8 mouse cellular contexts compared by ENCODE assay signal in genomic region chr3:144719901-144720747, GRCm38 (mm10). TPM values are rescaled to one million over a fixed set of nuclear protein-coding genes. Genes with fewer than 3 reads are reported as not detected.
DNase-seq lines count a peak whose midpoint lies in the region; ATAC-seq and TF ChIP-seq lines count a peak whose summit lies in the region.

Gene Sh3glb1 (minus strand): TSS chr3:144720335.

- no peaks in the 10 kb centered on the region for H3K27me3 ChIP-seq in heart, embryonic 11.5 days (ENCODE audit: control insufficient read depth, insufficient read depth, low read length)
- no peaks in the 10 kb centered on the region for H3K27me3 ChIP-seq in kidney, embryonic 16.5 days (ENCODE audit: insufficient read depth, low read length)
- no peaks in the 10 kb centered on the region for H3K27me3 ChIP-seq in liver, adult 2 months (ENCODE audit: control insufficient read depth, insufficient read depth, low read length)
- H3K27me3 ChIP-seq in myocyte (ENCODE audit: control insufficient read depth, insufficient read depth, insufficient read length) = no peaks in the 10 kb centered on the region
- no peaks in the 10 kb centered on the region for H3K27me3 ChIP-seq in splenic B cell, adult 2 months (ENCODE audit: control insufficient read depth, insufficient read depth, low read length, poor library complexity, severe bottlenecking)

- no peaks in the 10 kb centered on the region for H3K36me3 ChIP-seq in heart, embryonic 11.5 days (ENCODE audit: control insufficient read depth, insufficient read depth, low read length)
- H3K36me3 ChIP-seq in kidney, embryonic 16.5 days (ENCODE audit: insufficient read depth, low read length) = no peaks in the 10 kb centered on the region
- no peaks in the 10 kb centered on the region for H3K36me3 ChIP-seq in liver, adult 2 months (ENCODE audit: control insufficient read depth, insufficient read depth, low read length)
- H3K36me3 ChIP-seq in myocyte (ENCODE audit: control insufficient read depth, insufficient read depth) = no peaks in the 10 kb centered on the region
- H3K36me3 ChIP-seq in splenic B cell, adult 2 months (ENCODE audit: control insufficient read depth, insufficient read depth, low read length, poor library complexity, severe bottlenecking) = no peaks in the 10 kb centered on the region

- TF ChIP-seq POLR2A in liver, adult 2 months (IDR thresholded peaks at IDR 0.05; ENCODE audit: extremely low read depth, insufficient read depth, low read length) = 0 out of 2 replicates have a peak, but pooled peaks have one; percentile 27
- peak; percentile 63 for TF ChIP-seq POLR2A in myocyte (IDR thresholded peaks at IDR 0.05; ENCODE audit: insufficient read length, low read depth)

- H3K4me2 ChIP-seq in heart, embryonic 11.5 days = peak within 1 kb of the TSS; percentile 85
- peak within 1 kb of the TSS; percentile 74 for H3K4me2 ChIP-seq in kidney, embryonic 16.5 days (replicated peaks; ENCODE audit: low read depth, low read length)
- H3K4me2 ChIP-seq in myocyte (ENCODE audit: low read depth) = peak within 1 kb of the TSS; percentile 93

- ATAC-seq in erythroblast, adult 5-6 weeks (replicated peaks; ENCODE audit: low FRiP score, poor library complexity, severe bottlenecking) = peak; percentile 65
- ATAC-seq in heart, embryonic 11.5 days (replicated peaks; ENCODE audit: insufficient number of reproducible peaks, low FRiP score, low TSS enrichment) = peak; percentile 90
- peak; percentile 91 for ATAC-seq in kidney, embryonic 16.5 days (ENCODE audit: low FRiP score, low TSS enrichment)

- H3ac ChIP-seq in myocyte (ENCODE audit: control insufficient read depth, insufficient read length) = peak within 1 kb of the TSS; percentile 94

- under 1% methylated on average over 77 of the region's 98 CpGs for WGBS in heart, embryonic 11.5 days (ENCODE audit: insufficient replicate concordance)
- WGBS in kidney, embryonic 16.5 days = under 1% methylated on average over 45 of the region's 98 CpGs
- under 1% methylated on average over 71 of the region's 98 CpGs for WGBS in liver, adult 2 months

- peak within 1 kb of the TSS; percentile 93 for H3K9ac ChIP-seq in heart, embryonic 11.5 days (ENCODE audit: low read depth, low read length)
- H3K9ac ChIP-seq in kidney, embryonic 16.5 days (replicated peaks; ENCODE audit: low read length) = peak within 1 kb of the TSS; percentile 90
- peak within 1 kb of the TSS; percentile 71 for H3K9ac ChIP-seq in liver, adult 2 months (ENCODE audit: low read depth, low read length)

- peak within 1 kb of the TSS; percentile 91 for H3K4me3 ChIP-seq in heart, embryonic 11.5 days (ENCODE audit: low read depth, low read length)
- H3K4me3 ChIP-seq in kidney, embryonic 16.5 days (ENCODE audit: low read length) = peak within 1 kb of the TSS; percentile 74
- H3K4me3 ChIP-seq in liver, adult 2 months (ENCODE audit: insufficient read depth, low read depth, low read length) = peak within 1 kb of the TSS; percentile 62
- H3K4me3 ChIP-seq in myocyte = peak within 1 kb of the TSS; percentile 59

- H3K4me1 ChIP-seq in heart, embryonic 11.5 days (ENCODE audit: control insufficient read depth, insufficient read depth, low read length) = peaks cover 23% of the 10 kb centered on the region
- H3K4me1 ChIP-seq in kidney, embryonic 16.5 days (ENCODE audit: insufficient read depth, low read length) = peaks cover 30% of the 10 kb centered on the region
- peaks cover 17% of the 10 kb centered on the region for H3K4me1 ChIP-seq in liver, adult 2 months (ENCODE audit: control insufficient read depth, insufficient read depth, low read length)

- H3K9me3 ChIP-seq in heart, embryonic 11.5 days (replicated peaks; ENCODE audit: control insufficient read depth, low read length) = no peaks in the 10 kb centered on the region
- H3K9me3 ChIP-seq in kidney, embryonic 16.5 days (ENCODE audit: low read length) = no peaks in the 10 kb centered on the region

- peak within 1 kb of the TSS; percentile 100 for H3K27ac ChIP-seq in heart, embryonic 11.5 days (ENCODE audit: low read depth, low read length)
- peak within 1 kb of the TSS; percentile 99 for H3K27ac ChIP-seq in kidney, embryonic 16.5 days (ENCODE audit: low read length)
- peak within 1 kb of the TSS; percentile 82 for H3K27ac ChIP-seq in liver, adult 2 months (replicated peaks; ENCODE audit: insufficient read depth, low read depth, low read length)

- DNase-seq in B cell, adult 2 months = peak; percentile 100
- DNase-seq in brain, adult 2 months (ENCODE audit: low read depth, low spot score) = peak; percentile 95
- peak; percentile 73 for DNase-seq in liver, adult 2 months (ENCODE audit: extremely low read depth, low read depth, low spot score)
- DNase-seq in splenic B cell, adult 2 months (ENCODE audit: low read depth, low spot score) = peak; percentile 96

- H3K79me2 ChIP-seq in liver, adult 2 months (ENCODE audit: control insufficient read depth, insufficient read depth, low read length) = peaks cover 9% of the 10 kb centered on the region
- H3K79me2 ChIP-seq in myocyte (ENCODE audit: control insufficient read depth, insufficient read depth) = peaks cover 48% of the 10 kb centered on the region

- peak; percentile 96 for TF ChIP-seq CTCF in liver, adult 2 months (IDR thresholded peaks at IDR 0.05; ENCODE audit: low read depth, low read length)

TF ChIP-seq in myocyte, 11 proteins besides CTCF, POLR2A, EP300 and RAD21:
- TF ChIP-seq MYOG (IDR thresholded peaks at IDR 0.05; ENCODE audit: control insufficient read depth in 1 of 3, insufficient read depth in 1 of 3, insufficient read length in 2 of 3, low read depth in 2 of 3) (peak; percentile 6 to 85 (median 83)), SRF (IDR thresholded peaks at IDR 0.05; ENCODE audit: control insufficient read depth, insufficient read length, low read depth) (peak; percentile 31), POLR2AphosphoS2 (IDR thresholded peaks at IDR 0.05; ENCODE audit: insufficient read length, low read depth) (peak; percentile 71), TCF12 (IDR thresholded peaks at IDR 0.05; ENCODE audit: insufficient read depth, poor library complexity, severe bottlenecking) (no peak), CEBPB (IDR thresholded peaks at IDR 0.05; ENCODE audit: insufficient read depth, poor library complexity, severe bottlenecking) (no peak), MYOD1 (IDR thresholded peaks at IDR 0.05; ENCODE audit: control insufficient read depth in 1 of 3, insufficient read length in 2 of 3, low read depth in 2 of 3) (peak in 2 of 3 experiments; percentile 85 to 93), REST (IDR thresholded peaks at IDR 0.05; ENCODE audit: insufficient read depth, insufficient read length) (no peak), TCF3 (IDR thresholded peaks at IDR 0.05; ENCODE audit: insufficient read length, low read depth) (peak; percentile 62)

RNA-seq across cellular contexts. Expression of gene Sh3glb1, which starts in this region (rescaled TPM):
- total RNA-seq in erythroblast, adult 5-6 weeks (2015; ENCODE audit: low replicate concordance) = 120 and 163 TPM in 2 replicates
- 118 and 151 TPM in 2 replicates for total RNA-seq in erythroblast, adult 5-6 weeks (2017; ENCODE audit: low replicate concordance)
- polyA plus RNA-seq in heart, embryonic 11.5 days (2014; fragmentation: Nextera tagmentation; extraction: Ambion mirVana) = 133 and 139 TPM in 2 replicates
- 87.8 and 94.9 TPM in 2 replicates for polyA plus RNA-seq in kidney, embryonic 16.5 days (2015; fragmentation: Nextera tagmentation; extraction: Ambion mirVana)
- total RNA-seq in liver, adult 2 months (2014; rRNA removed) = 28.2 and 31.8 TPM in 2 replicates
- 7.7 and 8.0 TPM in 2 replicates for polyA plus RNA-seq in liver, adult 2 months (2012; rRNA removed)
- 288 TPM for polyA plus RNA-seq in myocyte (2012; fragmentation: generic; extraction: Trizol)

Comparison
In these comparisons a context has a peak if more than half of its experiments do, and no peak if none do; other contexts are left out.
1. Peak in every context shown above with its lines: DNase-seq, ATAC-seq, H3K4me3 ChIP-seq and H3K27ac ChIP-seq.